Mouse (Mus musculus) neural tube, embryonic 15.5 days (tissue): ENCODE data around the gene Arvcf. TPM values are rescaled to one million over a fixed set of nuclear protein-coding genes. Genes with fewer than 3 reads are reported as not detected.
A peak's percentile ranks its signal among the peaks of the same experiment; 100 is the strongest.

ENCODE experiments used
- ATAC-seq: fragments of 200-750 bp; cut with Nextera tagmentation; 2 replicates; pipeline ENCODE4 v1.8.0; 2017; ENCODE audit warnings: mild to moderate bottlenecking, moderate TSS enrichment, moderate library complexity; ENCODE audit not compliant: low FRiP score
- H3K27ac ChIP-seq: fragments of 300-500 bp; sonication (generic); replicated peaks from 2 replicates; pipeline ENCODE4 v1.5.1; 2015; ENCODE audit warnings: mild to moderate bottlenecking, inconsistent platforms
- H3K27me3 ChIP-seq: fragments of 300-500 bp; sonication (generic); replicated peaks from 2 replicates; pipeline ENCODE4 v1.6.1; 2015; ENCODE audit warnings: inconsistent platforms
- H3K36me3 ChIP-seq: fragments of 300-500 bp; sonication (generic); 2 replicates; pipeline ENCODE4 v1.6.1; 2015; ENCODE audit warnings: inconsistent platforms
- H3K4me1 ChIP-seq: fragments of 300-500 bp; sonication (generic); 2 replicates; pipeline ENCODE4 v1.6.1; 2015; ENCODE audit warnings: inconsistent platforms
- H3K4me2 ChIP-seq: fragments of 300-500 bp; sonication (generic); 2 replicates; pipeline ENCODE4 v1.6.1; 2015; ENCODE audit warnings: inconsistent platforms, mild to moderate bottlenecking, moderate library complexity
- H3K4me3 ChIP-seq: fragments of 300-500 bp; sonication (generic); replicated peaks from 2 replicates; pipeline ENCODE4 v1.5.1; 2015; ENCODE audit warnings: mild to moderate bottlenecking, inconsistent platforms
- H3K9ac ChIP-seq: fragments of 300-500 bp; sonication (generic); replicated peaks from 2 replicates; pipeline ENCODE4 v1.6.1; 2015; ENCODE audit warnings: mild to moderate bottlenecking, inconsistent platforms
- H3K9me3 ChIP-seq: fragments of 300-500 bp; sonication (generic); replicated peaks from 2 replicates; pipeline ENCODE4 v1.6.1; 2016; ENCODE audit warnings: inconsistent platforms
- WGBS: fragments of 180-500 bp; shearing (Covaris S2); methylation state at CpG from one replicate; pipeline ENCODE4 v1.1.7; 2015; ENCODE audit warnings: mixed read lengths; 5-methylcytosine and 5-hydroxymethylcytosine counted together
- polyA plus RNA-seq: library from polyadenylated mRNA; unstranded; fragments of >200 nt; fragmentation: Nextera tagmentation; extraction: Ambion mirVana; gene quantifications from 2 replicates; pipeline ENCODE4 v1.2.1, GENCODE M21; 2015

The Arvcf gene
- polyA plus RNA-seq, 1 experiment from 2014 or later = 72.5 TPM

- 90% methylated on average over 6 of the region's 6 CpGs for WGBS
- Histone ChIP-seq H3K36me3 (peaks cover 3% of the 10 kb centered on the region; the same call in 1 of the 2 replicates), H3K27ac (no peak overlapping the region), H3K4me2 (no peak overlapping the region), H3K4me1 (0 out of 2 replicates have a peak, but pooled peaks cover 3% of the 10 kb centered on the region), H3K4me3 (no peak overlapping the region), H3K9me3 (no peaks in the 10 kb centered on the region), H3K9ac (no peak overlapping the region), H3K27me3 (no peaks in the 10 kb centered on the region)
- ATAC-seq = no peak
Observed at GRCm38 (mm10) chr16:18357977-18358376, 10.0 kb downstream of the Arvcf start.

GRCm38 (mm10) chr16:18360151-18360805 lies 12.3 kb downstream of the Arvcf start:
- Histone ChIP-seq H3K9me3 (no peaks in the 10 kb centered on the region), H3K27ac (no peak overlapping the region), H3K27me3 (no peaks in the 10 kb centered on the region), H3K9ac (no peak overlapping the region), H3K4me3 (no peak overlapping the region), H3K4me1 (no peaks in the 10 kb centered on the region), H3K36me3 (peaks cover 5% of the 10 kb centered on the region; the same call in 1 of the 2 replicates), H3K4me2 (no peak overlapping the region)
- ATAC-seq = no peak
- 67% methylated on average over 6 of the region's 6 CpGs for WGBS

- WGBS = 84% methylated on average over 8 of the region's 8 CpGs
- Histone ChIP-seq H3K36me3 (peaks cover 5% of the 10 kb centered on the region; the same call in 1 of the 2 replicates), H3K4me2 (no peak overlapping the region), H3K27me3 (no peaks in the 10 kb centered on the region), H3K9me3 (no peaks in the 10 kb centered on the region), H3K27ac (no peak overlapping the region), H3K9ac (no peak overlapping the region), H3K4me1 (no peaks in the 10 kb centered on the region), H3K4me3 (no peak overlapping the region)
- no peak for ATAC-seq
Observed at GRCm38 (mm10) chr16:18362948-18363347, 15.0 kb downstream of the Arvcf start.

- 87% methylated on average over 4 of the region's 4 CpGs for WGBS
Observed at GRCm38 (mm10) chr16:18366849-18367248, 18.9 kb downstream of the Arvcf start.

GRCm38 (mm10) chr16:18370197-18370596 lies 22.2 kb downstream of the Arvcf start:
- no peak overlapping the region for H3K4me2 ChIP-seq
- no peak overlapping the region for H3K27ac ChIP-seq
- ATAC-seq = no peak
- no peaks in the 10 kb centered on the region for H3K27me3 ChIP-seq
- H3K4me1 ChIP-seq = no peaks in the 10 kb centered on the region
- H3K9me3 ChIP-seq = no peaks in the 10 kb centered on the region
- peaks cover 4% of the 10 kb centered on the region; the same call in 1 of the 2 replicates for H3K36me3 ChIP-seq
- H3K9ac ChIP-seq = no peak overlapping the region
- H3K4me3 ChIP-seq = no peak overlapping the region
- WGBS = 95% methylated on average over 3 of the region's 3 CpGs

More at GRCm38 (mm10) chr16:18366849-18367248, 18.9 kb downstream of the Arvcf start:
- H3K4me1 ChIP-seq = no peaks in the 10 kb centered on the region
- no peak overlapping the region for H3K9ac ChIP-seq
- H3K9me3 ChIP-seq = no peaks in the 10 kb centered on the region
- H3K27ac ChIP-seq = no peak overlapping the region
- no peak overlapping the region for H3K4me3 ChIP-seq
- H3K27me3 ChIP-seq = no peaks in the 10 kb centered on the region
- peaks cover 8% of the 10 kb centered on the region; the same call in 1 of the 2 replicates for H3K36me3 ChIP-seq
- no peak for ATAC-seq
- H3K4me2 ChIP-seq = no peak overlapping the region

GRCm38 (mm10) chr16:18373632-18374031 lies 25.6 kb downstream of the Arvcf start:
- 96% methylated on average over 4 of the region's 4 CpGs for WGBS
- H3K4me2 ChIP-seq = no peak overlapping the region
- H3K27me3 ChIP-seq = no peaks in the 10 kb centered on the region
- H3K36me3 ChIP-seq = no peaks in the 10 kb centered on the region; the same call in 1 of the 2 replicates
- H3K4me1 ChIP-seq = peaks cover 5% of the 10 kb centered on the region; the same call in 1 of the 2 replicates
- no peaks in the 10 kb centered on the region for H3K9me3 ChIP-seq
- H3K4me3 ChIP-seq = no peak overlapping the region
- no peak overlapping the region for H3K27ac ChIP-seq
- no peak overlapping the region for H3K9ac ChIP-seq
- ATAC-seq = no peak

GRCm38 (mm10) chr16:18376297-18376954 lies 28.4 kb downstream of the Arvcf start:
- no peak overlapping the region for H3K27ac ChIP-seq
- WGBS = 85% methylated on average over 7 of the region's 7 CpGs
- H3K4me2 ChIP-seq = no peak overlapping the region
- no peak for ATAC-seq
- no peaks in the 10 kb centered on the region for H3K9me3 ChIP-seq
- H3K4me3 ChIP-seq = no peak overlapping the region
- H3K9ac ChIP-seq = no peak overlapping the region
- peaks cover 29% of the 10 kb centered on the region for H3K4me1 ChIP-seq
- no peaks in the 10 kb centered on the region for H3K27me3 ChIP-seq
- H3K36me3 ChIP-seq = no peaks in the 10 kb centered on the region

- Histone ChIP-seq H3K4me1 (peaks cover 37% of the 10 kb centered on the region), H3K27me3 (no peaks in the 10 kb centered on the region), H3K4me2 (no peak overlapping the region), H3K27ac (no peak overlapping the region), H3K4me3 (no peak overlapping the region), H3K9ac (no peak overlapping the region), H3K9me3 (no peaks in the 10 kb centered on the region), H3K36me3 (no peaks in the 10 kb centered on the region)
- no peak for ATAC-seq
- 10% methylated on average over 3 of the region's 3 CpGs for WGBS
Observed at GRCm38 (mm10) chr16:18377203-18377602, 29.2 kb downstream of the Arvcf start.

- ATAC-seq = no peak
- no peak overlapping the region for H3K27ac ChIP-seq
- 41% methylated on average over 1 of the region's 1 CpGs for WGBS
- no peaks in the 10 kb centered on the region for H3K36me3 ChIP-seq
- no peaks in the 10 kb centered on the region for H3K9me3 ChIP-seq
- H3K27me3 ChIP-seq = no peaks in the 10 kb centered on the region
- H3K4me1 ChIP-seq = peaks cover 48% of the 10 kb centered on the region
- no peak overlapping the region for H3K4me2 ChIP-seq
- H3K4me3 ChIP-seq = no peak overlapping the region
- H3K9ac ChIP-seq = no peak overlapping the region
Observed at GRCm38 (mm10) chr16:18378489-18378888, 30.5 kb downstream of the Arvcf start.

- ATAC-seq = peak; percentile 29; the same call in 1 of the 2 replicates
- Histone ChIP-seq H3K4me3 (no peak overlapping the region), H3K36me3 (no peaks in the 10 kb centered on the region), H3K9me3 (no peaks in the 10 kb centered on the region), H3K9ac (no peak overlapping the region), H3K27ac (peak overlapping the region; percentile 76), H3K4me1 (peaks cover 57% of the 10 kb centered on the region), H3K4me2 (no peak overlapping the region), H3K27me3 (no peaks in the 10 kb centered on the region)
- WGBS = 55% methylated on average over 8 of the region's 8 CpGs
Observed at GRCm38 (mm10) chr16:18379338-18380001, 31.5 kb downstream of the Arvcf start.

- Histone ChIP-seq H3K4me1 (peaks cover 58% of the 10 kb centered on the region), H3K36me3 (no peaks in the 10 kb centered on the region), H3K9me3 (no peaks in the 10 kb centered on the region), H3K9ac (no peak overlapping the region), H3K27me3 (no peaks in the 10 kb centered on the region), H3K27ac (peak overlapping the region; percentile 76), H3K4me3 (no peak overlapping the region), H3K4me2 (no peak overlapping the region)
- peak; percentile 67 for ATAC-seq
- 16% methylated on average over 6 of the region's 6 CpGs for WGBS
Observed at GRCm38 (mm10) chr16:18380495-18381063, 32.6 kb downstream of the Arvcf start.
